Mouse (Mus musculus): ENCODE measurements around the gene Elane. TPM values are rescaled to one million over a fixed set of nuclear protein-coding genes. Genes with fewer than 3 reads are reported as not detected.

Elane gene
- polyA plus RNA-seq, 1 experiment, result 3.7 TPM

DNA sequence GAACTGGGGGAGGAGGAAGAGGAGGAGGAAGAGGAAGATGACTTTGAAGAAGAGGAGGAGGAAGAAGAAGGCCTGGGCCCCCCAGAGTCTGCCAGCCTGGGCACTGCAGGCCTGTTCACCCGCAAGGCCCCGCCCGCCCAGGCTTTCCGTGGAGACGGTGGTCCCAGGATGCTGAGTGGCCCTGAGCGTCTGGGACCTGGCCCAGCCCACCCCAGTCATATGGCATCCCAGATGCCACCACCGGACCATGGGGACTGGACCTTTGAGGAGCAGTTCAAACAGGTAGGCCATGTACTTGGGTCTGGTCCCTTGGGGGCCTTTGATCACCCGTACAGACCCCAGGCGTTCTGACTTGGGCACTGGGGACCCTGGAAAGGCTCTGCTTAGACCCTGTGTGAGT lies 45.8 kb downstream of the Elane start:
- no peak overlapping the region for H3K27ac ChIP-seq (ENCODE audit: control insufficient read depth, insufficient read depth, low read length)
- no peak for TF ChIP-seq POLR2A (IDR thresholded peaks at IDR 0.05; ENCODE audit: control insufficient read depth, extremely low read depth, insufficient read depth, low read length, poor library complexity)
- no peak for TF ChIP-seq CTCF (IDR thresholded peaks at IDR 0.05; ENCODE audit: borderline replicate concordance, control insufficient read depth, extremely low read depth, insufficient read depth, low read length, poor library complexity)
- 95% methylated on average over 9 of the region's 9 CpGs for WGBS
- no peaks in the 10 kb centered on the region for H3K36me3 ChIP-seq (ENCODE audit: control insufficient read depth, insufficient read depth, low read length)
- H3K4me3 ChIP-seq (ENCODE audit: control insufficient read depth, insufficient read depth, low read length), result no peak overlapping the region
- H3K27me3 ChIP-seq (ENCODE audit: control insufficient read depth, insufficient read depth, low read length), result no peaks in the 10 kb centered on the region
- peaks cover 14% of the 10 kb centered on the region for H3K4me1 ChIP-seq (replicated peaks; ENCODE audit: control insufficient read depth, insufficient read depth, low read length)
- no peak for DNase-seq

DNA sequence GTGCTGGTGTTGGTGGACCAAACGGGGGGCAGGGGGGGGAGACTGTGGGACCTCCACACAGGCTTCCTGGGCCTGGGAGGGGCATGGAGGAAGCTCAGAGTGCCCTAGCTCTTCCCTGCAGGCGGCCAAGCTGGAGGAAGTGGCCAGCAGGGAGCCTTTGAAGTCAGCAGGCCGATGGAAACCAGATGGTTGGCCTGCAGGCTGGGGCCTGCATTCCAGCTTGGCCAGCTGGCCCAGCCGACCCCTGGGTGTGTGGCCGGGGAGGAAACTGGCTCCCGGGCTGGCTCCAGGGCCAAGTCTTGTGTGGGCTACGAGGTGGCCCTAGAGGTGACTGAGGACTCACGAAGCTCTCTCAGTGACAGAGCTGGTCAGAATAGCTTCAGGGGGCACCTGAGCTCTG lies 46.7 kb downstream of the Elane start:
- TF ChIP-seq POLR2A (IDR thresholded peaks at IDR 0.05; ENCODE audit: control insufficient read depth, extremely low read depth, insufficient read depth, low read length, poor library complexity) (no peak), CTCF (IDR thresholded peaks at IDR 0.05; ENCODE audit: borderline replicate concordance, control insufficient read depth, extremely low read depth, insufficient read depth, low read length, poor library complexity) (no peak)
- H3K4me1 ChIP-seq (replicated peaks; ENCODE audit: control insufficient read depth, insufficient read depth, low read length), result peaks cover 21% of the 10 kb centered on the region
- H3K27ac ChIP-seq (ENCODE audit: control insufficient read depth, insufficient read depth, low read length), result no peak overlapping the region
- H3K36me3 ChIP-seq (ENCODE audit: control insufficient read depth, insufficient read depth, low read length), result no peaks in the 10 kb centered on the region
- H3K27me3 ChIP-seq (ENCODE audit: control insufficient read depth, insufficient read depth, low read length), result no peaks in the 10 kb centered on the region
- no peak for DNase-seq
- 63% methylated on average over 8 of the region's 8 CpGs for WGBS
- no peak overlapping the region for H3K4me3 ChIP-seq (ENCODE audit: control insufficient read depth, insufficient read depth, low read length)

DNA sequence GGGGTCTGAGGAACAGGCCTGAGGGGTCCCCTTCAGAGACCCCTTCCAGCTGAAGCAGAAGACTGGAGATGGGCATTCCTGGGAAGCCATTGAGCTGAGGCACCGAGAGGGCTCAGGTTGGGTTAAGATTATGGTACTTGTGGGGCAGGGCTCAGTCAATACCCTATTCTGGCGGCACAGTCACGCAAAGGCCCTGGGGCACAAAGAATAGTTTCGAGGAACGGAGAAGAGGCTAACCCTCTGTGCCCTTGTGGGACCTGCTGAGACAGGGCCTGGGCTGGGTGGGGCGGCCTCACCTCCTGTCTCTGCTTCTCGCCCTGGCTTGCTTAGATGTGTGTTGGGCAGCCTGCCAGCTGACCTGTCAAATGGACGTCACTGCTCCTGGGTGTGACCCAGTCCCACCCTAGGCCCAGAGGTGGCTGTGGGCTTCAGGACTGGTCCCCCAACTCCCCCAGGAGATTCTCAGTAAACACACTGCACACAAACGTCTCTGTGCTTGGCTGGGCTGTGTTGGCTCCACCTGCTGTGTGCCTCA lies 47.2 kb downstream of the Elane start:
- Histone ChIP-seq H3K4me1 (replicated peaks; ENCODE audit: control insufficient read depth, insufficient read depth, low read length) (peaks cover 20% of the 10 kb centered on the region), H3K36me3 (ENCODE audit: control insufficient read depth, insufficient read depth, low read length) (no peaks in the 10 kb centered on the region), H3K27me3 (ENCODE audit: control insufficient read depth, insufficient read depth, low read length) (no peaks in the 10 kb centered on the region), H3K27ac (ENCODE audit: control insufficient read depth, insufficient read depth, low read length) (no peak overlapping the region), H3K4me3 (ENCODE audit: control insufficient read depth, insufficient read depth, low read length) (no peak overlapping the region)
- WGBS, result 90% methylated on average over 9 of the region's 9 CpGs
- no peak for DNase-seq
- no peak for TF ChIP-seq POLR2A (IDR thresholded peaks at IDR 0.05; ENCODE audit: control insufficient read depth, extremely low read depth, insufficient read depth, low read length, poor library complexity)
- no peak for TF ChIP-seq CTCF (IDR thresholded peaks at IDR 0.05; ENCODE audit: borderline replicate concordance, control insufficient read depth, extremely low read depth, insufficient read depth, low read length, poor library complexity)

GRCm38 (mm10) chr10:79933861-79934260 lies 47.8 kb downstream of the Elane start:
- Histone ChIP-seq H3K36me3 (ENCODE audit: control insufficient read depth, insufficient read depth, low read length) (no peaks in the 10 kb centered on the region), H3K4me1 (replicated peaks; ENCODE audit: control insufficient read depth, insufficient read depth, low read length) (peaks cover 15% of the 10 kb centered on the region), H3K4me3 (ENCODE audit: control insufficient read depth, insufficient read depth, low read length) (no peak overlapping the region), H3K27me3 (ENCODE audit: control insufficient read depth, insufficient read depth, low read length) (no peaks in the 10 kb centered on the region), H3K27ac (ENCODE audit: control insufficient read depth, insufficient read depth, low read length) (no peak overlapping the region)
- WGBS, result 95% methylated on average over 6 of the region's 6 CpGs
- DNase-seq, result no peak
- no peak for TF ChIP-seq POLR2A (IDR thresholded peaks at IDR 0.05; ENCODE audit: control insufficient read depth, extremely low read depth, insufficient read depth, low read length, poor library complexity)
- no peak for TF ChIP-seq CTCF (IDR thresholded peaks at IDR 0.05; ENCODE audit: borderline replicate concordance, control insufficient read depth, extremely low read depth, insufficient read depth, low read length, poor library complexity)

- Histone ChIP-seq H3K4me1 (replicated peaks; ENCODE audit: control insufficient read depth, insufficient read depth, low read length) (peaks cover 14% of the 10 kb centered on the region), H3K27me3 (ENCODE audit: control insufficient read depth, insufficient read depth, low read length) (no peaks in the 10 kb centered on the region), H3K36me3 (ENCODE audit: control insufficient read depth, insufficient read depth, low read length) (no peaks in the 10 kb centered on the region), H3K4me3 (ENCODE audit: control insufficient read depth, insufficient read depth, low read length) (no peak overlapping the region), H3K27ac (ENCODE audit: control insufficient read depth, insufficient read depth, low read length) (no peak overlapping the region)
- TF ChIP-seq POLR2A (IDR thresholded peaks at IDR 0.05; ENCODE audit: control insufficient read depth, extremely low read depth, insufficient read depth, low read length, poor library complexity), result no peak
- TF ChIP-seq CTCF (IDR thresholded peaks at IDR 0.05; ENCODE audit: borderline replicate concordance, control insufficient read depth, extremely low read depth, insufficient read depth, low read length, poor library complexity), result no peak
- no peak for DNase-seq
- WGBS, result 91% methylated on average over 13 of the region's 13 CpGs
These were observed 48.2 kb downstream of the Elane start for GRCm38 (mm10) chr10:79934272-79934721.

DNA sequence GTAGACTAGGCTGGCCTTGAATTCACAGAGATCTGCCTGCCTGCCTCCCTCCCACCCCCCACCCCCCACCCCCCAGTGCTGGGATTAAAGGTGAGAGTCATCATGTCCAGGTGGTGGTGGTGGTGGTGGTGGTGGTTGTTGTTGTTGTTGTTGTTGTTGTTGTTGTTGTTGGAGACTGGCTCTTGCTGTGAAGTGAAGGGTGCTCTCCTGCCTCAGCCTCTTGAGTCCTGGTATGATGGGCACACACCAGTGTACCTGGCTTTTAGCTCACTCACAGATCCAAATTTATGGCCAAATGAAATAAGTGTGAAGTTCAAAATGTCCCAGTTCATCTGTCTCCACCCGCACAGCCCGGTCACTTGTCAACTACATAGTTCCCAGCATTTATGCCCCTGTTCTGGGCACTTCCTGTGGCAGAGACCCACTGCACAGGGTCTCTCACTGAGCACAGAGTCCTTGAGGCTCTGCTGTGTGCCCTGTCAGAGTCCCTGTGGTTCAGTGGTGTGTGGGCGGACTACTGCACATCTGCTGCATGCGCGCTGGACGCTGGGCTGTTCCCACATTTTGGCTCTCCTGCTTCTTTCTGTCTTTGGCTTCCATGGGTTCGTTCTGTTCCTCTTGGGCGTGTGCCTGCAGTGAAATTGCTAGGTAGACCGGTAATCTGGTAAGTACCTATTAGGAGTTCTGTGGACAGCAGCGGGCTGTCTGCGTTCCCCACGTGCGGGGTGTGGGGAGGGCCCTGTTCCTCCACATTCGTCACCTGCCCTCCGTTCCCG lies 48.9 kb downstream of the Elane start:
- DNase-seq, result no peak
- WGBS, result 97% methylated on average over 16 of the region's 16 CpGs
- Histone ChIP-seq H3K4me3 (ENCODE audit: control insufficient read depth, insufficient read depth, low read length) (no peak overlapping the region), H3K4me1 (replicated peaks; ENCODE audit: control insufficient read depth, insufficient read depth, low read length) (peaks cover 14% of the 10 kb centered on the region), H3K36me3 (ENCODE audit: control insufficient read depth, insufficient read depth, low read length) (no peaks in the 10 kb centered on the region), H3K27me3 (ENCODE audit: control insufficient read depth, insufficient read depth, low read length) (no peaks in the 10 kb centered on the region), H3K27ac (ENCODE audit: control insufficient read depth, insufficient read depth, low read length) (no peak overlapping the region)
- TF ChIP-seq CTCF (IDR thresholded peaks at IDR 0.05; ENCODE audit: borderline replicate concordance, control insufficient read depth, extremely low read depth, insufficient read depth, low read length, poor library complexity), result no peak
- no peak for TF ChIP-seq POLR2A (IDR thresholded peaks at IDR 0.05; ENCODE audit: control insufficient read depth, extremely low read depth, insufficient read depth, low read length, poor library complexity)
